Mouse (Mus musculus) lung, adult 2 months (tissue): Measurements from ENCODE around the gene Cenpt.

Experiments used
- CTCF ChIP-seq: fragments of 200-500 bp; IDR thresholded peaks from 2 replicates; pipeline ENCODE4 v1.5.1; 2011; ENCODE audit warnings: mild to moderate bottlenecking, low read length, control low read depth; ENCODE audit not compliant: insufficient read depth
- POLR2A ChIP-seq: fragments of 200-500 bp; IDR thresholded peaks from 2 replicates; pipeline ENCODE4 v1.6.1; 2011; ENCODE audit warnings: low read depth, mild to moderate bottlenecking, control low read depth, low read length, borderline replicate concordance; ENCODE audit errors: extremely low read depth

DNA sequence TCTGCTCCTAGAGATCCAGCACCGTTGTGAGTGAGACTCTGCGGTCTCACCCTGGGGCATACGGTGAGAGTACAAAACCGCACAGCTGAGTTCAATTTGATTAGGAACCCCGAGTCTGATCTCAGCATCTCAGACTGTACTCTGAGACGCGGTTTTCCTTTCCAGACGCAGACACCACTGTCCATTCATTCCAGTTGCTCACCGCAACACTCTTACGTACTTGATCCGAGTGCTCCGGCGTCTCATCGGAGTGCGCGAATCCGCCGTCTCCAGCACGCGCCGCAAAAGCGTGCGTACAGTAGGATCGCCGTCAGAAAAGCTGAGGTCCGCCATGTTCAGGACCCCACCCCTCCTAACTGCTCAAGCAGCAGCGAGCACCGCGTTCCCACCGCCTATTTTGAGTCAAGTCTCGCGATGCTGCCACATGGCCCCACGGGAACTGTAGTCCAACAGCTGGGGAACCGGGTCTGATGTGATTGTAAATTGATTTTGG is 1.4 kb downstream of the Cenpt start:
- TF ChIP-seq POLR2A, result peak; percentile 87; the same call in 1 of the 2 replicates
- TF ChIP-seq CTCF, result no peak
